Mouse (Mus musculus) liver, adult (tissue): ENCODE results near the gene Gabpb2.
A peak's percentile ranks its signal among the peaks of the same experiment; 100 is the strongest.

Experiments used
- GATA4 ChIP-seq: IDR thresholded peaks from 2 replicates; pipeline ENCODE4 v1.6.1; 2014; ENCODE audit warnings: mild to moderate bottlenecking, low read length; ENCODE audit not compliant: insufficient replicate concordance

Gabpb2 gene

GRCm38 (mm10) chr3:95239022-95239421 lies 21.3 kb upstream of the Gabpb2 start:
- TF ChIP-seq GATA4, result no peak

GRCm38 (mm10) chr3:95237541-95238099 lies 19.9 kb upstream of the Gabpb2 start:
- TF ChIP-seq GATA4, result no peak

GRCm38 (mm10) chr3:95235386-95236301 lies 17.9 kb upstream of the Gabpb2 start:
- no peak for TF ChIP-seq GATA4

GRCm38 (mm10) chr3:95233303-95233980 lies 15.7 kb upstream of the Gabpb2 start:
- TF ChIP-seq GATA4, result no peak

GRCm38 (mm10) chr3:95232771-95233170 lies 15.1 kb upstream of the Gabpb2 start:
- TF ChIP-seq GATA4, result no peak

GRCm38 (mm10) chr3:95231298-95232221 lies 13.8 kb upstream of the Gabpb2 start, which contains the start of gene Mllt11:
Gene Mllt11, minus strand, starts transcription at chr3:95232171.
- no peak for TF ChIP-seq GATA4

GRCm38 (mm10) chr3:95230495-95231297 lies 13.0 kb upstream of the Gabpb2 start:
- no peak for TF ChIP-seq GATA4

- no peak for TF ChIP-seq GATA4
Observed at GRCm38 (mm10) chr3:95229781-95230494, 12.2 kb upstream of the Gabpb2 start.

GRCm38 (mm10) chr3:95228894-95229780 lies 11.4 kb upstream of the Gabpb2 start:
- no peak for TF ChIP-seq GATA4

- TF ChIP-seq GATA4, result peak; percentile 59; the same call in 1 of the 2 replicates
Observed at GRCm38 (mm10) chr3:95228148-95228893, 10.6 kb upstream of the Gabpb2 start, which contains the start of gene Cdc42se1. Gene Cdc42se1, plus strand, starts transcription at chr3:95228732.

- TF ChIP-seq GATA4, result no peak
Observed at GRCm38 (mm10) chr3:95227214-95227613, 9.5 kb upstream of the Gabpb2 start.

GRCm38 (mm10) chr3:95224295-95224694 lies 6.6 kb upstream of the Gabpb2 start:
- TF ChIP-seq GATA4, result no peak

- no peak for TF ChIP-seq GATA4
Observed at GRCm38 (mm10) chr3:95223041-95223440, 5.3 kb upstream of the Gabpb2 start.
